Comparison of ENCODE assay signal across 1 mouse cellular context in the genomic region with DNA sequence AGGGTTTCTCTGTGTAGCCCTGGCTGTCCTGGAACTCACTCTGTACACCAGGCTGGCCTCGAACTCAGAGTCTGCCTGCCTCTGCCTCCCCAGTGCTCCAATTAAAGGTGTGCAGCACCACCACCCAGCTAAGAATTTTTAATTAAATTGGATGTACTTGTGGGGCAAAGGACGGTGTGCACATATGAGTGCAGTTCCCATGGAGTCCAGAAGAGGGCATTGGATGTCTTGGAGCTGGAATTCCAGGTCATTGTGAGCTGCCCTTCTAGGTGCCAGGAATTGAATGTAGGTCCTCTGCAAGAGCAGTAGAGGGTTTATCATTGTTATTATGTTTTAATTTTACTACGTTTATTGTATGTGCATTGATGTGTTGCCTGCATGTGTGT.
TF ChIP-seq lines count a peak whose summit lies in the region.

No protein-coding gene starts in this region.

TF ChIP-seq in CH12.LX, 34 proteins besides CTCF, POLR2A, EP300 and RAD21:
- TF ChIP-seq MEF2A (IDR thresholded peaks at IDR 0.05; ENCODE audit: borderline replicate concordance, low read depth, low read length) (0 out of 2 replicates have a peak, but pooled peaks have one; percentile 40), SMC3 (IDR thresholded peaks at IDR 0.05; ENCODE audit: low read depth, low read length) (peak; percentile 65), ZC3H11A (IDR thresholded peaks at IDR 0.05; ENCODE audit: low read depth, low read length) (peak; percentile 15; the same call in 1 of the 2 replicates), TCF12 (IDR thresholded peaks at IDR 0.05; ENCODE audit: low read depth, low read length) (no peak), ZMIZ1 (IDR thresholded peaks at IDR 0.05; ENCODE audit: low read depth, low read length) (no peak), ELF1 (IDR thresholded peaks at IDR 0.05; ENCODE audit: low read depth, low read length) (no peak), MYC (IDR thresholded peaks at IDR 0.05; ENCODE audit: low read depth, low read length) (0 out of 2 replicates have a peak, but pooled peaks have one; percentile 24), IRF4 (IDR thresholded peaks at IDR 0.05; ENCODE audit: low read depth, low read length) (peak; percentile 50; the same call in 1 of the 2 replicates), POLR2AphosphoS2 (IDR thresholded peaks at IDR 0.05; ENCODE audit: low read depth, low read length) (no peak; the same call in 1 of the 2 replicates), NELFE (IDR thresholded peaks at IDR 0.05; ENCODE audit: low read depth, low read length) (0 out of 2 replicates have a peak, but pooled peaks have one; percentile 50), MAX (IDR thresholded peaks at IDR 0.05; ENCODE audit: low read length) (0 out of 2 replicates have a peak, but pooled peaks have one; percentile 10), RCOR1 (conservative IDR thresholded peaks at IDR 0.05; ENCODE audit: low read depth, low read length) (0 out of 2 replicates have a peak, but pooled peaks have one; percentile 45), ZNF384 (IDR thresholded peaks at IDR 0.05; ENCODE audit: low read depth, low read length) (no peak)
